Mouse (Mus musculus): ENCODE results near the gene Krt16.

Krt16 gene

GRCm38 (mm10) chr11:100248852-100249465 lies at the start of gene Krt16:
Gene Krt16, minus strand, starts transcription at chr11:100248902.
- DNase-seq (ENCODE audit: extremely low spot score): no peak

GRCm38 (mm10) chr11:100297801-100298200 lies 49.1 kb upstream of the Krt16 start:
- DNase-seq (ENCODE audit: extremely low spot score): no peak

- DNase-seq (ENCODE audit: extremely low spot score): peak; percentile 85
These were observed 46.6 kb upstream of the Krt16 start for GRCm38 (mm10) chr11:100295308-100295707.

- no peak for DNase-seq (ENCODE audit: extremely low spot score)
These were observed 44.2 kb upstream of the Krt16 start for GRCm38 (mm10) chr11:100292884-100293283.

- no peak for DNase-seq (ENCODE audit: extremely low spot score)
These were observed 41.5 kb upstream of the Krt16 start for GRCm38 (mm10) chr11:100290235-100290634.

GRCm38 (mm10) chr11:100288942-100289341 lies 40.2 kb upstream of the Krt16 start:
- no peak for DNase-seq (ENCODE audit: extremely low spot score)

- no peak for DNase-seq (ENCODE audit: extremely low spot score)
These were observed 38.3 kb upstream of the Krt16 start for GRCm38 (mm10) chr11:100287024-100287423.

- DNase-seq (ENCODE audit: extremely low spot score): no peak
These were observed 36.3 kb upstream of the Krt16 start for GRCm38 (mm10) chr11:100284988-100285387.

GRCm38 (mm10) chr11:100282549-100282948 lies 33.8 kb upstream of the Krt16 start:
- DNase-seq (ENCODE audit: extremely low spot score): peak; percentile 80

- DNase-seq (ENCODE audit: extremely low spot score): peak; percentile 87
These were observed 33.2 kb upstream of the Krt16 start for GRCm38 (mm10) chr11:100281596-100282544.

GRCm38 (mm10) chr11:100278759-100279158 lies 30.1 kb upstream of the Krt16 start:
- no peak for DNase-seq (ENCODE audit: extremely low spot score)

- no peak for DNase-seq (ENCODE audit: extremely low spot score)
These were observed 29.2 kb upstream of the Krt16 start for GRCm38 (mm10) chr11:100277726-100278480.

- DNase-seq (ENCODE audit: extremely low spot score): no peak
These were observed 26.8 kb upstream of the Krt16 start for GRCm38 (mm10) chr11:100275466-100275865.

- DNase-seq (ENCODE audit: extremely low spot score): no peak
These were observed 26.0 kb upstream of the Krt16 start for GRCm38 (mm10) chr11:100274719-100275118.

GRCm38 (mm10) chr11:100271878-100272277 lies 23.2 kb upstream of the Krt16 start:
- DNase-seq (ENCODE audit: extremely low spot score): no peak

GRCm38 (mm10) chr11:100269821-100270332 lies 21.2 kb upstream of the Krt16 start, which contains the start of gene Krt42:
Gene Krt42, minus strand, starts transcription at chr11:100269871.
- no peak for DNase-seq (ENCODE audit: extremely low spot score)

GRCm38 (mm10) chr11:100262058-100262980 lies 13.6 kb upstream of the Krt16 start:
- no peak for DNase-seq (ENCODE audit: extremely low spot score)

GRCm38 (mm10) chr11:100261235-100261605 lies 12.5 kb upstream of the Krt16 start:
- no peak for DNase-seq (ENCODE audit: extremely low spot score)

- no peak for DNase-seq (ENCODE audit: extremely low spot score)
These were observed 12.0 kb upstream of the Krt16 start, which contains the start of gene Krt17 for GRCm38 (mm10) chr11:100260514-100261234. Gene Krt17, minus strand, starts transcription at chr11:100261029.

- DNase-seq (ENCODE audit: extremely low spot score): no peak
These were observed 10.4 kb upstream of the Krt16 start for GRCm38 (mm10) chr11:100259079-100259478.
